Mouse (Mus musculus) embryonic fibroblast, embryonic 13.5 days (primary cell): ENCODE results near the gene Cdk9.

Experiments
- CTCF ChIP-seq: IDR thresholded peaks from 2 replicates; pipeline ENCODE4 v1.5.1; 2011; ENCODE audit warnings: mild to moderate bottlenecking, control low read depth, low read length, moderate library complexity, borderline replicate concordance; ENCODE audit not compliant: insufficient read depth
- POLR2A ChIP-seq: IDR thresholded peaks from 2 replicates; pipeline ENCODE4 v1.6.1; 2011; ENCODE audit warnings: low read depth, mild to moderate bottlenecking, control low read depth, low read length, moderate library complexity

DNA sequence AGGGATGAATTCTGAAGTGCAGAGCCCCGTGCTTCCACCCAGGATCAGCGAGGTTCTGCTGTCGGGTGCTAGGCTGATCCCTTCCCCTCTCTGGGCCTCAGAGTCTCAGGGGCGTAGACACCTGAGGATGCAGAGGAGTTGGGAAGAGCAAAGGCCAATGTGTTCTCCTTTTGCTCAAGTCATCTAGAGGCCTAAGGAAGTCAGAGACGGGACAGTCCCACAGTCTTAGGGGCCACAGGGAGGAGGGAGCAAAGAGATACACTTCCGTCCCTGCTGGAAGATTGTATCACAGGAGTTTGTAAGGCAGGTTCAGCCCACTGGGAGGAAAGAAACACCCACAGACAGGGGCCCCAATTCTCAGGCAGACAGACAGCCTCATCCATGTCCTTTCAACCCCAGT, 9.2 kb upstream of the Cdk9 start:
- TF ChIP-seq CTCF (no peak), POLR2A (no peak)
